Mouse (Mus musculus) lung, adult 2 months (tissue): Measurements from ENCODE around the gene Mul1.

Source experiments
- CTCF ChIP-seq: fragments of 200-500 bp; IDR thresholded peaks from 2 replicates; pipeline ENCODE4 v1.5.1; 2011; ENCODE audit warnings: mild to moderate bottlenecking, low read length, control low read depth; ENCODE audit not compliant: insufficient read depth
- POLR2A ChIP-seq: fragments of 200-500 bp; IDR thresholded peaks from 2 replicates; pipeline ENCODE4 v1.6.1; 2011; ENCODE audit warnings: low read depth, mild to moderate bottlenecking, control low read depth, low read length, borderline replicate concordance; ENCODE audit errors: extremely low read depth

GRCm38 (mm10) chr4:138417882-138418281, 16.6 kb upstream of the Mul1 start:
- TF ChIP-seq POLR2A (no peak), CTCF (no peak)
